Mouse (Mus musculus) ovary, adult 2 months (tissue): ENCODE measurements around the gene Hps5. TPM values are rescaled to one million over a fixed set of nuclear protein-coding genes. Genes with fewer than 3 reads are reported as not detected.

ENCODE experiments used
- polyA plus RNA-seq: library from polyadenylated mRNA; depleted of rRNA; stranded (reverse); fragments of >200 nt; gene quantifications from 2 replicates; pipeline ENCODE4 v1.2.3, GENCODE M21; 2012; rRNA removed

Gene Hps5
- polyA plus RNA-seq, result 14.9 and 15.9 TPM in 2 replicates

DNA sequence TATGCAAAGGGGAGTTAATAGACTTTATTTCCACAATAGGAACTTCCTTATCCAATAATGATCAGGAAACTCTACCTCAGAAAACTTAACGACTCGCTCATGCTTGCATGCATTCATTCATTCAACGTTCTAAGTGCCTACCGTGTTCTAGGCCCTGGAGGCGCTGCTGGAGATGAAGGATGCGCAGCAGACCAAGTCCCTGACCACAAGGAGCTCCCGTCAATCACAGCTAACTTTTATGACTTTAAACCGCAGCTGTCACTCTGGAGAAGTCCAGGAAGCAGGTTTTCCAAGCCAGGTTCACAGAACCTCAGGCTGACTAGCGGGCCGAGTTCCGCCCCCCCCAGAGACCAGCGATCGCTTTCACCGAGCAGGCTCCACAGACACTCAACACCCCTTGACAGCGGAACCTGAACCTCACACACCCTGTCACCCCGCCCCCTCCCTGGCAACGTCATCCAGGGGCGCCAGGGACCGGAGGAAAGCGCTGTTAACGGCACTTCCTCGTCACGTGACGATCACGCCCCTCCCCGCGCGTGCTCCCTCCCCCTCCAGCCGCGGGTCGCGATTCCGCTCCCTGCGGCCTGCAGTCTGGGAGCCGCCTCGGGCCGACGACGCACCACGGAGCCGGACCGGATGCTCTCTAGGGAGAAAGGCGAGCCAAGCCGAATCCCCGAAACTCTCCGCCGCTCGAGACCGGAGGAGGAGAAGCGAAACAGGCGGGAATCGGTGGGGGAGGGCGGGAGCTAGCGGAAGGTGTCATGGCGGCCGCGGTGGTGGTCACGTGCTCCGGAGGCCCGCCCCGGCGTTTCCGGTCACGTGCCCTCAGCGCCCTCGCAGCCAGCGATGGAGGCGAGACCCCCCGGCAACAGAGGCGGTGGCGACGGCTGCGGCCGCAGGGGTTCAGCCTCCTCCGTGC lies at the start of gene Hps5, which contains the start of gene Gtf2h1:
Gene Hps5, minus strand, starts transcription at position 778 of the 919 bp plus-strand sequence.
Gene Gtf2h1, plus strand, starts transcription at position 817 of the 919 bp plus-strand sequence.

DNA sequence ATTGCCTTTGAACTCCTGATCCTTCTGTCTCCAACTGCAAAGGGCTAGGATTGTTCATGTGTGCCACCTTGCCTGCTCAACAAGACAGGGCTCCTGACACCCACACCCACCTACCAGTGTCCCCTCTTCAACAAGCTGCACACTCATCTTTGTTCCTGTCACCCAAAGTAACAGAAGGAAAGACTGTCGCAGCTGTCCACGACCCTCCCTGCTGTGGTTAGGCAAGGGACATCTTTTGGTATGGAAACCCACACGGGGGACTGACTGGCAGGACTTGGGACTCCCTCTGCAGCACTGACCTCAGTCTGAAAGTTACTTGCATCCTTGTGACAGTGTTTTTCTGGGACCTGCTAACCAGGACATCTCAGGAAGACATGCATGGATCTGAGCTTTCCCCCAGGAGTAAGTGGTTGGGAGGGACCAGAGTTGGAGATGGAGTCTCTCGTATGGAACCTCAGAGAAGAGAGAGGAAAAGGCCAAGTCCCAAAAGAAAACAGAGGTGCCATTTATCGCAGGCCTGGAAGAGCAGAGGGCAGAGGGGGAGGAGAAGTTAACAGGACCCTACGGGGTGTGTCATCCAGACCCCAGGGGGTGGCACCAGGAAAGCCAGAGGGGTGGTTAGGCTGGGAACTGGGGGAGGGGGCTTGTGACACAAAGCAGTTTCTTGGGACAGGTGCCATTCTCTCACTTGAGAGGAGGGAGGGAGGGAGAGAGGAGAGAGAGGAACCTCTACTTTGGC lies 45.1 kb upstream of the Hps5 start, which contains the start of gene Ldha:
Gene Ldha, plus strand, starts transcription at position 689 of the 739 bp plus-strand sequence.

DNA sequence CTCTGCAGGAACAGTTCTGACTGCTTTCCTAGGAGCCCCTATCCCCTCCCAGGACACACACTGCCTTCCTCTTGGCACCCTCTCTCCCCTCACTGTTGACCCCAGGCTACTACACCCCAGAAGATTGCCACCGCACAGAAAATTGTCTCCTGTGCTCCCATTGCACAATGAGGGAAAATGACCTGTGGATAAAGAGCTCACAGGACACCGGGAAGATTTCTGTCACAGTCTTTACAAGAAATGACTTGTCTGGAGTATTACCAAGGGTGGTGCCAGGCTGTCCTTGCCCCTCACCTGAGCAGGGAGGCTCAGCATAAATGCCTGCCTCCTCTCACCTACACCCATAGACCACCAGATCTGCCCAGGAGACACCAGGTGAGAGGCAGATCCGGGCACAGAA lies 44.4 kb downstream of the Hps5 start, which contains the start of gene Saa2:
Gene Saa2, plus strand, starts transcription at position 301 of the 400 bp plus-strand sequence.

DNA sequence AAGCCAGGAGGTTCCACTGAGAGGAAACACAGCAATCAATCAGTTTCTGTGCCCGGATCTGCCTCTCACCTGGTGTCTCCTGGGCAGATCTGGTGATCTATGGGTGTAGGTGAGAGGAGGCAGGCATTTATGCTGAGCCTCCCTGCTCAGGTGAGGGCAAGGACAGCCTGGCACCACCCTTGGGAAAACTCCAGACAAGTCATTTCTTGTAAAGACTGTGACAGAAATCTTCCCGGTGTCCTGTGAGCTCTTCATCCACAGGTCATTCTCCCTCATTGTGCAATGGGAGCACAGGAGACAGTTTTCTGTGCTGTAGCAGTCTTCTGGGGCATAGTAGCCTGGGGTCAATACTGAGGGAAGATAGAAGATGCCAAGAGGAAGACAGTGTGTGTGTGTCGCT lies 53.0 kb downstream of the Hps5 start, which contains the start of gene Saa1:
Gene Saa1, minus strand, starts transcription at position 101 of the 400 bp plus-strand sequence.

DNA sequence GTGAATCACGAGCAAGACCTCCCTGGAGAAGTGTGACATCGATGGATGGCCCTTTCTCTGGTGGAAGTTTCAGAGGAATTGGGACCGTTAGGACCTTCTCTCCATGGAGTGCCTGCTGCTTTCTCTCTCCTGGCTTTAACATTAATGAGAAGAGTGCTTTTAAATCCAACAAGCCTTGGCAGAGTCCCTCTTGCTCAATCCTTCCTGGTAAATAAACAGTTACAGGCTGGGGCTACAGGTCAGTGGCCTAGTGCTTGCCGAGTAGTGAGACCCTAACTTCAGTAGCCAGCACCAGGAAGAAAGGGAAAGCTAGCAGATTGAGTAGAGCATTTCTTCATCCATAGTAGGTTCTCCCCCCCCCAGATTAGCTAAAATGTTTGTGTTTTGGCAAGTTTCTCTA lies 63.4 kb downstream of the Hps5 start, which contains the start of gene Saa4:
Gene Saa4, minus strand, starts transcription at position 146 of the 400 bp plus-strand sequence.

DNA sequence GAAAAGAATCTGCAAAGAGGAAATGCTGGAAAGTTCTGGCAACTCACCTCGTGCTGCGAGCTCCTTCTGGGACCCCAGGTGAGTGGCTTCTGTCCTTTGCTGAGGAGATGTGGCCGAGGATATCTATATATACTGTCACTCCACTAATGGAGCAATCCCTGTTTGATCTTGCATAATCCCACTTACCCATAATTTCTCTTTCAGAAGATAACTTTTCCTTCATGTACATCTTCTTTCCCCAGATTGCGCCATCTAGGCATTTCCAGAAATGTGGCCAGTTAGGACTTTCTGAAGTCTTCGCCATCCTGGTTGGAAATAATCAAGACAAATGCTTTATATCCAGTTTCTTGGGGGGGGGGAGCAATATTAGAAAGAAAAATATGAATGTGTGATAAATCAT lies 80.3 kb downstream of the Hps5 start, which contains the start of gene Saa3:
Gene Saa3, minus strand, starts transcription at position 101 of the 400 bp plus-strand sequence.

Other genes with a start within 250 kb of the Hps5 start
- 16.2 and 17.2 TPM in 2 replicates for gene Sergef, start 156.3 kb downstream of the Hps5 start, polyA plus RNA-seq
- gene Tph1, start 123.5 kb downstream of the Hps5 start, polyA plus RNA-seq, result not detected in 2 replicates
- gene Saal1, start 85.4 kb downstream of the Hps5 start, polyA plus RNA-seq, result 10.4 and 11.7 TPM in 2 replicates
- gene Saa3, start 80.4 kb downstream of the Hps5 start, polyA plus RNA-seq, result 0.73 and 1.8 TPM in 2 replicates
- gene Saa4, start 63.5 kb downstream of the Hps5 start, polyA plus RNA-seq, result 0.12 TPM in 1 of 2 replicates, not detected in the other
- gene Saa1, start 53.1 kb downstream of the Hps5 start, polyA plus RNA-seq, result not detected in 2 replicates
- gene Saa2, start 44.3 kb downstream of the Hps5 start, polyA plus RNA-seq, result 0.75 and 1.9 TPM in 2 replicates
- 7.0 and 8.1 TPM in 2 replicates for gene Gtf2h1, start within 50 bp of the Hps5 start, polyA plus RNA-seq
- 389 and 492 TPM in 2 replicates for gene Ldha, start 45.4 kb upstream of the Hps5 start, polyA plus RNA-seq
- 0.15 and 0.36 TPM in 2 replicates for gene Ldhc, start 65.1 kb upstream of the Hps5 start, polyA plus RNA-seq
- 62.7 and 104 TPM in 2 replicates for gene Tsg101, start 123.9 kb upstream of the Hps5 start, polyA plus RNA-seq
- gene Uevld, start 162.5 kb upstream of the Hps5 start, polyA plus RNA-seq, result 2.5 and 2.9 TPM in 2 replicates
- gene Gm9999, start 187.5 kb upstream of the Hps5 start, polyA plus RNA-seq, result not detected in 2 replicates
- gene Spty2d1, start 212.3 kb upstream of the Hps5 start, polyA plus RNA-seq, result 6.5 and 7.4 TPM in 2 replicates